Mouse (Mus musculus): ENCODE measurements around the gene H2-M10.1. TPM values are rescaled to one million over a fixed set of nuclear protein-coding genes. Genes with fewer than 3 reads are reported as not detected.

The H2-M10.1 gene
- polyA plus RNA-seq, 1 experiment from 2014 or later = not detected

GRCm38 (mm10) chr17:36281521-36282245, 44.3 kb downstream of the H2-M10.1 start:
- Histone ChIP-seq H3K4me3 (no peak overlapping the region), H3K4me1 (no peaks in the 10 kb centered on the region), H3K9ac (replicated peaks) (no peak overlapping the region), H3K9me3 (no peaks in the 10 kb centered on the region), H3K27ac (replicated peaks) (no peak overlapping the region), H3K27me3 (no peaks in the 10 kb centered on the region), H3K36me3 (peaks cover 29% of the 10 kb centered on the region; the same call in 1 of the 2 replicates), H3K4me2 (replicated peaks) (no peak overlapping the region)
- 92% methylated on average over 4 of the region's 4 CpGs for WGBS
- ATAC-seq (replicated peaks) = no peak

- no peak overlapping the region for H3K9ac ChIP-seq (replicated peaks)
- H3K9me3 ChIP-seq = no peaks in the 10 kb centered on the region
- H3K4me3 ChIP-seq = no peak overlapping the region
- H3K36me3 ChIP-seq = peaks cover 8% of the 10 kb centered on the region; the same call in 1 of the 2 replicates
- 90% methylated on average over 4 of the region's 4 CpGs for WGBS
- no peak overlapping the region for H3K27ac ChIP-seq (replicated peaks)
- H3K4me2 ChIP-seq (replicated peaks) = no peak overlapping the region
- ATAC-seq (replicated peaks) = no peak
- peaks cover 38% of the 10 kb centered on the region for H3K4me1 ChIP-seq
- H3K27me3 ChIP-seq = no peaks in the 10 kb centered on the region
Observed at GRCm38 (mm10) chr17:36274776-36275175, 51.2 kb downstream of the H2-M10.1 start.

- H3K27ac ChIP-seq (replicated peaks) = no peak overlapping the region
- ATAC-seq (replicated peaks) = no peak
- H3K9me3 ChIP-seq = no peaks in the 10 kb centered on the region
- H3K27me3 ChIP-seq = no peaks in the 10 kb centered on the region
- peaks cover 41% of the 10 kb centered on the region for H3K4me1 ChIP-seq
- no peak overlapping the region for H3K4me3 ChIP-seq
- H3K36me3 ChIP-seq = peaks cover 8% of the 10 kb centered on the region; the same call in 1 of the 2 replicates
- H3K4me2 ChIP-seq (replicated peaks) = no peak overlapping the region
- H3K9ac ChIP-seq (replicated peaks) = no peak overlapping the region
- WGBS = 91% methylated on average over 4 of the region's 4 CpGs
Observed at GRCm38 (mm10) chr17:36273796-36274195, 52.2 kb downstream of the H2-M10.1 start.

Other genes with a start within 250 kb of the H2-M10.1 start
- gene Gm19684, start 204.5 kb downstream of the H2-M10.1 start, polyA plus RNA-seq (2015; fragmentation: Nextera tagmentation; extraction: Ambion mirVana) = not detected in 2 replicates
- not detected in 2 replicates for gene Gm7030, start 196.7 kb downstream of the H2-M10.1 start, polyA plus RNA-seq (2015; fragmentation: Nextera tagmentation; extraction: Ambion mirVana)
- gene Gm8909, start 157.6 kb downstream of the H2-M10.1 start, polyA plus RNA-seq (2015; fragmentation: Nextera tagmentation; extraction: Ambion mirVana) = not detected in 2 replicates
- gene H2-T3, start 135.9 kb downstream of the H2-M10.1 start, polyA plus RNA-seq (2015; fragmentation: Nextera tagmentation; extraction: Ambion mirVana) = not detected in 2 replicates
- gene Rpp21, start 68.1 kb downstream of the H2-M10.1 start, polyA plus RNA-seq (2015; fragmentation: Nextera tagmentation; extraction: Ambion mirVana) = 101 and 105 TPM in 2 replicates
- gene Trim39, start 53.9 kb downstream of the H2-M10.1 start, polyA plus RNA-seq (2015; fragmentation: Nextera tagmentation; extraction: Ambion mirVana) = 25.7 and 26.4 TPM in 2 replicates
- gene H2-M10.2, start 39.7 kb downstream of the H2-M10.1 start, polyA plus RNA-seq (2015; fragmentation: Nextera tagmentation; extraction: Ambion mirVana) = not detected in 2 replicates
- not detected in 2 replicates for gene H2-M10.3, start 42.3 kb upstream of the H2-M10.1 start, polyA plus RNA-seq (2015; fragmentation: Nextera tagmentation; extraction: Ambion mirVana)
- gene H2-M10.4, start 136.2 kb upstream of the H2-M10.1 start, polyA plus RNA-seq (2015; fragmentation: Nextera tagmentation; extraction: Ambion mirVana) = not detected in 2 replicates
- not detected in 2 replicates for gene H2-M11, start 220.9 kb upstream of the H2-M10.1 start, polyA plus RNA-seq (2015; fragmentation: Nextera tagmentation; extraction: Ambion mirVana)

Measured in forebrain, embryonic 15.5 days (tissue).